Mouse (Mus musculus) macrophage (primary cell): ENCODE data around the gene Exoc3l2. TPM values are rescaled to one million over a fixed set of nuclear protein-coding genes. Genes with fewer than 3 reads are reported as not detected.
"Not testable (repeated sequence)": the region's sequence is repeated elsewhere in the genome, so short reads cannot be mapped to it uniquely, and the experiment has no call there.

Source experiments
- H3K27ac ChIP-seq: fragments of 350-480 bp; formaldehyde crosslinking; 2 replicates; pipeline ENCODE4 v1.9.0; 2021
- H3K36me3 ChIP-seq: fragments of 350-480 bp; formaldehyde crosslinking; 2 replicates; pipeline ENCODE4 v1.9.0; 2021; ENCODE audit errors: inconsistent target
- H3K4me3 ChIP-seq: fragments of 350-480 bp; formaldehyde crosslinking; 2 replicates; pipeline ENCODE4 v1.9.0; 2021; ENCODE audit errors: inconsistent target
- H3K79me2 ChIP-seq: fragments of 350-480 bp; formaldehyde crosslinking; 2 replicates; pipeline ENCODE4 v1.9.0; 2021; ENCODE audit errors: inconsistent target
- WGBS: methylation state at CpG from one replicate; pipeline ENCODE4 v1.1.7; 2026; ENCODE audit warnings: inconsistent platforms; ENCODE audit not compliant: missing documents; 5-methylcytosine and 5-hydroxymethylcytosine counted together
- polyA plus RNA-seq: library from polyadenylated mRNA; stranded (reverse); fragments of 250-400 nt; gene quantifications from 3 replicates; pipeline ENCODE4 v1.2.4, GENCODE M21; 2018; ENCODE audit warnings: inconsistent platforms

Gene Exoc3l2
- polyA plus RNA-seq, 1 experiment from 2014 or later, result not detected

DNA sequence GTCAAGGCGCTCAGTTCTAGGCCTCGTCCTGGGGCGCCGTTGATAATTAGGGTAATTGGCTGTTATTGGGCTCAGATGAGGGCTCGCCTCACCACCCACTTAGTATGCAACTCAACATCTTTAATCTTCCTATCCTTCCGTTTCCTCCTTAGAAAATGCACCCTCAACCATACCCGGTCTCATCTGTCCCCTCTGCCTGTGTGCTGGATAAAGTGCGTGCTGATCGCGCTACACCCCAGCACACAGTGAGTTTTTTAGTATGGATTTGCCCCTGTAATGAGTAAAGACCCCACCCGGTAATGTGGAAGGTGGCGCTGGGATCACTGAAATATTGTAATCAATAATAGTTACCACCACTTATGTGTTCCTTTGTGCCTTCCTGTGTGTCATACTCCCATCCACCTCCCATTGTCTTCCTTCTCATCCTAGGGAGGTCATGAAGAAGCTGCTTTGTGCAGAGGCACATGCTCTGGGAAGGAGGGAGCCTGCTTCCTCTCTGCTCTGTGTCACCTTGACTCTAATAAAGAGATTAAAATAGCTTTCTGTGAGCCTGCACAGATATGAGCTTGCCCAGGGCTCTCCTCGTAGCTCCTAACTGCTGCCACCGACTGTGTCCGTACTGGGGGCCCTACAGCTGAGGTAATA, 45.9 kb downstream of the Exoc3l2 start:
- 1% methylated on average over 13 of the region's 15 CpGs for WGBS
- peak overlapping the region; percentile 83 for H3K27ac ChIP-seq
- peaks cover 30% of the 10 kb centered on the region for H3K79me2 ChIP-seq
- peak overlapping the region; percentile 94 for H3K4me3 ChIP-seq
- H3K36me3 ChIP-seq, result no peaks in the 10 kb centered on the region

- whole genome bisulfite sequencing, result 90% methylated on average over 6 of the region's 7 CpGs
- peak overlapping the region; percentile 94 for H3K4me3 ChIP-seq
- H3K79me2 ChIP-seq, result peaks cover 30% of the 10 kb centered on the region
- no peaks in the 10 kb centered on the region for H3K36me3 ChIP-seq
- H3K27ac ChIP-seq, result no peak overlapping the region
These were observed 46.7 kb downstream of the Exoc3l2 start for GRCm38 (mm10) chr7:19509786-19510185.

GRCm38 (mm10) chr7:19511934-19512333, 48.8 kb downstream of the Exoc3l2 start:
- H3K4me3 ChIP-seq, H3K36me3 ChIP-seq, H3K27ac ChIP-seq: not testable (repeated sequence)
- WGBS, result 96% methylated on average over 4 of the region's 7 CpGs
- peaks cover 30% of the 10 kb centered on the region for H3K79me2 ChIP-seq

- Histone ChIP-seq H3K27ac (no peak overlapping the region), H3K36me3 (no peaks in the 10 kb centered on the region), H3K4me3 (no peak overlapping the region), H3K79me2 (peaks cover 30% of the 10 kb centered on the region)
- 92% methylated on average over 6 of the region's 6 CpGs for WGBS
These were observed 49.2 kb downstream of the Exoc3l2 start for GRCm38 (mm10) chr7:19512353-19512752.

- Histone ChIP-seq H3K79me2 (no peaks in the 10 kb centered on the region), H3K27ac (no peak within 1 kb of the TSS), H3K36me3 (no peaks in the 10 kb centered on the region), H3K4me3 (no peak within 1 kb of the TSS)
- 3% methylated on average over 24 of the region's 29 CpGs for WGBS
These were observed 54.7 kb downstream of the Exoc3l2 start, which contains the start of gene Nkpd1 for GRCm38 (mm10) chr7:19517652-19518365. Gene Nkpd1, plus strand, starts transcription at chr7:19517838.

- no peak overlapping the region for H3K27ac ChIP-seq
- no peaks in the 10 kb centered on the region for H3K36me3 ChIP-seq
- H3K79me2 ChIP-seq, result no peaks in the 10 kb centered on the region
- 25% methylated on average over 10 of the region's 23 CpGs for WGBS
- no peak overlapping the region for H3K4me3 ChIP-seq
These were observed 56.9 kb downstream of the Exoc3l2 start for GRCm38 (mm10) chr7:19520032-19520431.

- Histone ChIP-seq H3K4me3 (no peak overlapping the region), H3K79me2 (no peaks in the 10 kb centered on the region), H3K36me3 (no peaks in the 10 kb centered on the region), H3K27ac (no peak overlapping the region)
- 3% methylated on average over 70 of the region's 72 CpGs for WGBS
These were observed 60.1 kb downstream of the Exoc3l2 start for GRCm38 (mm10) chr7:19523017-19523756.

- H3K36me3 ChIP-seq, result no peaks in the 10 kb centered on the region
- no peaks in the 10 kb centered on the region for H3K79me2 ChIP-seq
- no peak overlapping the region for H3K4me3 ChIP-seq
- H3K27ac ChIP-seq, result no peak overlapping the region
- 2% methylated on average over 64 of the region's 64 CpGs for WGBS
These were observed 60.8 kb downstream of the Exoc3l2 start for GRCm38 (mm10) chr7:19523757-19524419.

DNA sequence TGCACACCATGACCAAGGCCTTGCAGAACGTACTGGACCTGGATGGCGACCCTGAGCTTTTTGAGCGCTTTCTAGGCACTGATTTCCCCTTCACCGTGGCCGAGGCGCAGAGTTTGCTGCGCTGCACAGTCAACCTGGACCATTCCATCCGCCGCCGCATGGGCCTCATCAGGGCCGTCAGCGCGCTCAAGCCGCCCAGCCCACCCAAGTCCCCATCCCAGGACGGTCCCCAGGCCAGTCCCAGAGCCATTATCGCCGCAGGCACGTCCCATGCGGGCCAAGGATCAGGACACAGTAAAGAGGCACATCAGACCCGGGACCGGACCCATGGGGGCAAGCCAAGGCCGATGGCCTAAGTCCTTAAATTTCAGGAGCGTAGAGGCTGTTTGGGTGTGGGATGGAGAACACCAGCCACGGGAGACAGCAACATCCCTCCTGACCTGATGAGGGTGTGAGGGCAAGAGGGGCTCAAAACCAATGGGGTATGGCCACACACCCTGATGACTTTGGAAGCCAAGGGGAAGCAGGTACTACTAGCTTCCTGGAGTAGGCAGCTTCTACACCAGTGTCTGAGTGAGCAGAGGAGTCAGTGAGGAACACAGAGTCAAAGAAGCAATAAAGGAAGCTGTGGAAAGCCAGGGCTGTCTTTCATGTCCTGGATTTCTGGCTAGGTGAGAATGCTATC, 61.4 kb downstream of the Exoc3l2 start:
- WGBS, result 42% methylated on average over 24 of the region's 24 CpGs
- H3K27ac ChIP-seq, result no peak overlapping the region
- H3K4me3 ChIP-seq, result no peak overlapping the region
- no peaks in the 10 kb centered on the region for H3K79me2 ChIP-seq
- no peaks in the 10 kb centered on the region for H3K36me3 ChIP-seq

- no peak overlapping the region for H3K27ac ChIP-seq
- no peak overlapping the region for H3K4me3 ChIP-seq
- no peaks in the 10 kb centered on the region for H3K79me2 ChIP-seq
- H3K36me3 ChIP-seq, result no peaks in the 10 kb centered on the region
- WGBS, result 63% methylated on average over 2 of the region's 2 CpGs
These were observed 62.0 kb downstream of the Exoc3l2 start for GRCm38 (mm10) chr7:19525105-19525481.

DNA sequence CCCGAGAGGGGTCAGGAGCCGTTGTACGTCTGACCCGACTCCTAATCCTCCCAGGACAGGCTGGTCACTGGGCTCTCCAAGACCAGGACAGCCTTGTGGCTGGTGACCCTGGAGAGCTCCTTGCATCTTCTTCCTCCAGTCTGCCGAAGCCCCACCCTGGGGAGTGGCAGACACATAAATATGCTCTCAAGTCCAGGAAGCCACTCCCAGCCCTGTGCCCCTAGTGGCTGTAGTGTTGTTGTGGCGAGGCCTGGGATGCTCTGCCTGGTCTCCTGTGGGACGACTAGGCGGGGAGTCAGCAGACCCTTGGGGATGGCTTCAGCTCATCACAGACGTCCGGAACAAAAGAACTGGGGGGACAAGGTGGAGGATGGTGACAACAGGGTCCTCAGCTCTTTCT, 67.9 kb downstream of the Exoc3l2 start:
- 83% methylated on average over 9 of the region's 10 CpGs for WGBS

DNA sequence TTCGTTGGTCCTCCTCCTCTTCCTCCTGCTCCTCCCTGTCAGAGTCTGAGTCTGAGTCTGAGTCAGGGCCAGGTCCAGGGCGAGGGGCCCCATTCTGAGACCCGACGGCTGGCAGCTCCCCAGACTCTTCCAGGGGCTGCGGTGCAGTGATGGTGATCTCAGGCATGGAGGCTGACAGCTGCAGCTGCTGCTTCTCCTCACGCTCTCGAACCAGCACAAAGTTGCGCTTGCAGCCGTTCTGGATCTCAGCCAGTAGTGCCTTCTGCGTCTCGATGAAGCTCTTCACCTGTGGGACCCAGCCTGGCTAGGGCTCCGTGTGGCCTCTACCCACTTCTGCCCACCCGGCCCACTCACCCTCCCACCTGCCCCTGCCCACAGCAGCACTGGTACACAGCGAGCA, 69.1 kb downstream of the Exoc3l2 start:
- Histone ChIP-seq H3K36me3 (peaks cover 45% of the 10 kb centered on the region), H3K27ac (no peak overlapping the region), H3K4me3 (no peak overlapping the region), H3K79me2 (peaks cover 14% of the 10 kb centered on the region; the same call in 1 of the 2 replicates)
- 96% methylated on average over 13 of the region's 14 CpGs for WGBS

More for the DNA sequence above, 67.9 kb downstream of the Exoc3l2 start:
- H3K4me3 ChIP-seq, result no peak overlapping the region
- peaks cover 2% of the 10 kb centered on the region; the same call in 1 of the 2 replicates for H3K79me2 ChIP-seq
- peaks cover 43% of the 10 kb centered on the region for H3K36me3 ChIP-seq
- H3K27ac ChIP-seq, result no peak overlapping the region

DNA sequence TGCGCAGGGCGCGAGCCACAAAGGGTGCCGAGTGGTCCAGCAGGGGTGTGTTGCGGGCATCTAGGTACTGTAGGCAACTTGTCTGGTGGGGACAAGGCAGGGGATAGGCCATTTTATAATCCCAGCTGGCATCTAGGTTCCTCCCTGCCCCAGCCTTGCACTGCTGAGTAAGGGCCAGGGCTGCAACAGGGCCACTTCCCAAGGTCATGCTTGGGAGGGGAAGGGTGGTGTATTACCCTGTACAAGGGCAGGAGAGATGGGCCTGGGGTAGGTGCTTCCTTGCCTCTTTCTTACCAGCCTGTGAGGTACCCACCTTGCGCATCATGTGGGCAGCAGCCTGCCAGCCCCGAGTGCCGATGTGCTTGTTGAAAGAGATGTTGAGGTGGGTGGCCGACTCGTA, 71.5 kb downstream of the Exoc3l2 start:
- Histone ChIP-seq H3K79me2 (peaks cover 38% of the 10 kb centered on the region), H3K27ac (no peak overlapping the region), H3K36me3 (peaks cover 45% of the 10 kb centered on the region), H3K4me3 (no peak overlapping the region)
- 92% methylated on average over 10 of the region's 10 CpGs for WGBS
